Mouse (Mus musculus) kidney, postnatal 25 days (tissue): ENCODE measurements around the gene Snrk.
"Not testable (repeated sequence)": the region's sequence is repeated elsewhere in the genome, so short reads cannot be mapped to it uniquely, and the experiment has no call there.

ENCODE experiments used
- DNase-seq, 2 experiments: peaks; one replicate each; pipeline ENCODE4 v3.0.0; 2021; ENCODE audit warnings: mixed read lengths in 2 of 2

Gene Snrk

GRCm38 (mm10) chr9:122146124-122146870 is 29.2 kb downstream of the Snrk start:
- DNase-seq = peak in 1 of 2 experiments; percentile 52

DNA sequence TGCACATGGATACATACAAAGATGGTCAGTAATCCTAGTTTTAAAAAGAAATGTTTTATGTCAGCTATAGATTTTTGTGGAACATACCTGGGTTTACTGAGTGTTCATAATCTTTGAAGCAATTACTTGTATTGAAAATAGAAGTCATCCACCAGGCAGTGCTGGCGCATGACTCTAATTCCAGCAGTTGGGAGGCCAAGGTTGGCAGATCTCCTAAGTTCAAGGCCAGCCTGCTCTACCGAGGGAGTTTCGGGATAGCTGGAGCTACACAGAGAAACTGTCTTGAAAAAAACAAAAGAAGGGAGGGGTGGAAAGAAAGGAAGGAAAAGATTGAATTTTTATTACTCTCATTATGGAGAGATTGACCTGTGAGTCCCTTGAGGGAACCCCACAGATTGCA is 31.3 kb downstream of the Snrk start:
- DNase-seq = no peak

- DNase-seq = no peak
These were observed 33.1 kb downstream of the Snrk start for GRCm38 (mm10) chr9:122149997-122150826.

DNA sequence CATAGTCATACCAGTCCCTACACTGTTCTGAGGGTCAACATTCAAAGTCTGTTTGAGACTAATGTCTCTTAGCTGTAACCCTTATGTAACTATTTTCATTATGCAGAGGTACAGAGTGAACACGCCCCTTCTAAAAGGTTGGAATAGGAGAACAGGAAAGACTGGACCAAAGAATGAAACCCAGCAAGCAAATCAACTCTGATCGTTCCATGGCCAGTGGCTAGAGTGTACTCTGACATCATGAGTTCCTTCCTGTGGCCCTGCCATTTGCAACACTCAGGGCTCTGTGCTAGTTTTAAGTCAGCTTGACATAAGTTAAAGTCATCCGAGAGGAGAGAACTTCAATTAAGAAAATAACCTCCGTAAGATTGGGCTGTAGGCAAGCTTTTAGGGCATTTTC is 35.0 kb downstream of the Snrk start:
- no peak for DNase-seq

GRCm38 (mm10) chr9:122152501-122152900 is 35.4 kb downstream of the Snrk start:
- peak in 1 of 2 experiments; percentile 42 for DNase-seq

GRCm38 (mm10) chr9:122153436-122153835 is 36.4 kb downstream of the Snrk start:
- no peak for DNase-seq

- DNase-seq = peak in 1 of 2 experiments; percentile 16
These were observed 38.1 kb downstream of the Snrk start for GRCm38 (mm10) chr9:122155193-122155592.

- DNase-seq = peak in 1 of 2 experiments; percentile 30
These were observed 39.5 kb downstream of the Snrk start for GRCm38 (mm10) chr9:122156389-122157078.

DNA sequence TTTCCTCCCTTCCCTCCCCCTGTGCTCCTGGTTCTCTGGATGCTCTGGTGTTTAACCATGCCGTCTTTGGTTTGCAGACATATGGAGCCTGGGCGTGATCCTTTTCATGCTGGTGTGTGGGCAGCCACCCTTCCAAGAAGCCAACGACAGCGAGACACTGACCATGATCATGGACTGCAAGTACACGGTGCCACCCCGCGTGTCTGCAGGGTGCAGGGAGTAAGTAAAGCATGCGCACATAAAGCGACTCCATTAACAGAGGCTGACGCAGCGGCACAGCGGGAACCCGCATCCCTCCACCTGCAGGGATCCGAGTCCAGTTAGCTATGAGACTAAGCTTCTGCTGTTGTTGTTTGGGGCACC is 40.0 kb downstream of the Snrk start:
- DNase-seq = peak in 1 of 2 experiments; percentile 40

DNA sequence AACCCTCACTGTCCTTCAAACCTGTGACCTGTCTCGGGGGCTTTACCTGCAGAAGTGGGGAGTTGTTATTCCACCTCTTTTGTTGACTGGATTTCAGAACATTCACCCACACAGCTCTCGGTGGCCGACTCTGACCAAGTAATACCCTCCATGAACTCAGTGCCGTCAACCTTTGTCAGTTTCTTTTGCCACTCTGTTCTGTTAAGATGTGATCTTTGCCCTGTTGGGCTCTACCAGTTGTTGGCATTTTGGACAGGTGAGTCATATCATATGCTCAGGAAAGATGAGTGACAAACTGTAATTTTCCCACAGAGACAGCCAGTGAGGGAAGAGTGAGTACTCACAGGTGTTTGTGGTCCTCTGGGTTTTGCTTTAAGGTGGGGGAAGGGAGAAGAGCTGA is 47.5 kb downstream of the Snrk start:
- DNase-seq = no peak

DNA sequence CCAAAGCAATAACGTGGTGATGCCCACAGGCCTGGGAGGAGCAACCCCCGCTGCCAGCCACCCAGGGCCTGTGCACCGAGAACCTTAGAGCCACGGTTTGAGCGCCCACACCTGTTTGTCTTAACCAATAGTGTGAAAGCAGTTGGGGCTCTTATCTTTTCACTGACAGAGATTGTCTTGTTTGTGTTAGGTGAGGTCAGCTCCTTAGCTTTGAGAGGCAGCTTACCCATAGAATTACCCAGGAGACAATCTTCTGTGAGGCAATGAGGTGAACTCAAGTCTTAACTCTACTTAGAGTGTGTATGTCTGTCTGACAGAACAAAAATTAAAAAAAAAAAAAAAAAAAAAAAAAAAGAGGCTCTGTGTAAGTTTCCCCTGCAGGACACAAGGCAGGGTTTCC is 50.7 kb downstream of the Snrk start:
- not testable (repeated sequence) for DNase-seq

DNA sequence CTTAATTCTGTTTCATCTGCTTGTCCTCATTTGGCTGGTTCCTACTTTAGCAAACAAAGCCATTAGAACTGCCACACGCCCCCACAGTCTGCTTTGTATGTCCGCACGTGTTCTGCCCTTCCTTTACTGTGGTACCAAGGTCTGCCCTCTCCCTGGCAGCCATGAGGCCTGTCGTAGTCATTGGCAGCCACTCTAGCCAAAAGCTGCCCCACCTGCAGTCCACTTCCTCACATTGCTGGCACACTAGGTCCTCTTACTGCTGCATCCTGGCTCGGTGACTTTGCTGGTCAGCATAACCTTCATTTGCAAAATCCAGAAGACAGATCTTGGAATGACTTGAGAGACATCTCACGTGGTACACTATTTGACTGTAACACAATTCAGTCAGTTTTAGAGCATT is 52.8 kb downstream of the Snrk start:
- peak in 1 of 2 experiments; percentile 58 for DNase-seq

GRCm38 (mm10) chr9:122172612-122173186 is 55.6 kb downstream of the Snrk start:
- DNase-seq = no peak

GRCm38 (mm10) chr9:122173405-122174233 is 56.6 kb downstream of the Snrk start:
- peak; percentile 80 to 87 for DNase-seq

GRCm38 (mm10) chr9:122174723-122175122 is 57.7 kb downstream of the Snrk start:
- DNase-seq = no peak

- peak; percentile 61 to 62 for DNase-seq
These were observed 60.5 kb downstream of the Snrk start for GRCm38 (mm10) chr9:122177256-122178220.

GRCm38 (mm10) chr9:122178427-122178826 is 61.4 kb downstream of the Snrk start:
- no peak for DNase-seq

DNA sequence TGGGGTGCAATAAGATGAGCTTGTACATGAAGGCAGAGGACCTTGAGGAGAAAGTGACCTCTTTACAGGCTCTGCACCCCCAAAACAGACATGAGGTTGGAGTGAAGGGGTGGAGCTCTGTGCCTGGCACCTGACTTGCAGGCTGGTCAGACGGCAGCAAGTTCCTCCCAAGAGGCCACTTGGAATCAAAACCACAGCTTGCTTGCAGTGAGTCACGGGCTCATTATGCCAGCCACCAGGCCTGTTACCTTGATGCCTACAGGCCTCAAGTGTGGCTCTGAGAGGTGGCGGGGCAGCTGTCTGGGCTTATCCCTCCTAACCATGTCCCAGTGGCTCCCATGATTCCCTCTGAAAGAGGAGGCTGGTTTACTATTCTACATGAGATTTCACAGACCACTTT is 63.0 kb downstream of the Snrk start:
- DNase-seq = no peak

DNA sequence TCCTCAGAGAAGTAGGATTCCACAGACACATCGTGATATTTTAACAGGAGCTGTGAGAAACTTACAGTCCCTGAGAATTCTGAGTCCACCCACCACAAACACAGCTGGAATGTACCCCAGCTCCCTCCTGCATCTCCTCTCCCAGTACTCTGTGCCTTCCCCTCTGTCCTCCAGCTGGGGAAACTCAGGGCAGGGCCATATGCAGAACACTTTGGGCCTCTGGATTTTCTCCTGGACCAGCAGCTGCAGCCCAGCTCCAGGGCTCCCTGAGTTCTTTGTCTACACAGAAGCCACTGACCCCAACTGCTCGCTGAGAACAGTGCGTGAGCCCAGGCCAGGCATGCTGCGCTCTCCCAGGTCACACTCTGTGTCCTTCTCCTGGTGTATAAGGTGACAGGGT is 66.0 kb downstream of the Snrk start:
- DNase-seq = no peak

DNA sequence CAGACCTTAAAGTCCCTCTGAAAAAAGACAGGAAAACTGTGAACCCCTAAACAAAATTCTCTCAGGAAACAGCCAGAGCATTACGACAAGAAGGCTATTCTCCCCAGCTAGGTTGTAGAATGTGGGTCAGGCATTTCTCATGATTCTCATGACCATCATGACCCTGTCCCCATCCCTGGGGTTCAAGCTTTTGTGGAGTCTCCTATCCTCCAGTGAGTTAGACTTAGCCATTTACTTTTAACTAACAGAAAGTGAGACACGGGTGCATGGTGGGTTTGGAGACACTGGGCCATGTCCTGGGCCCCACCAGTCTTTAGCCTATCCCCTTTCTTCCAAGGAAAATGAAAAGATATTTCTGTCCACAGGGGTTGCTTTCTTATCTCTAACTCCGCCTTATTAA is 67.3 kb downstream of the Snrk start:
- no peak for DNase-seq

DNA sequence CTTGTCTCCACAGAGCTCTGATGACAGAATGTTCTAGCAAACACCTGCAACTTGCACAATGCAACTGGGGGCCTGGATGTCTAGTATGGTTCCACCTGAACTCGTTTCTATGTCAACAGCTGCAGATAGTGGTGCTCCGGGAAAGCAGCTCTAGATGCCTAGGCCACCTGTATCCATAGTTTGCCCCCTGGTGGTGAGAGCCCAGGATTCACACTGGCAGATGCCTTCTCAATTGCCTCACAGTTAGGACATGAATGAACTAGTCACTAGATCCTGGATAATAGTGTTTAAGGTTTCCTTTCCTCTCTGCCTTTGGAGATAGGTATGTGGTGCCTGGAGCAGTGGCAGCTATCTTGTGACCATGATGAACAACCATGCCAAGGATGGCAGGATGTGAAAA is 68.0 kb downstream of the Snrk start:
- peak; percentile 88 to 94 for DNase-seq
